Mouse (Mus musculus) midbrain, embryonic 15.5 days (tissue): ENCODE data around the gene Zbed4. TPM values are rescaled to one million over a fixed set of nuclear protein-coding genes. Genes with fewer than 3 reads are reported as not detected.
"Not testable (repeated sequence)": the region's sequence is repeated elsewhere in the genome, so short reads cannot be mapped to it uniquely, and the experiment has no call there.

Experiments used
- ATAC-seq: fragments of 200-750 bp; cut with Nextera tagmentation; replicated peaks from 2 replicates; pipeline ENCODE4 v1.8.0; 2017; ENCODE audit warnings: moderate TSS enrichment
- H3K27ac ChIP-seq: fragments of 300-500 bp; sonication (generic); 2 replicates; pipeline ENCODE4 v1.5.1; 2015; ENCODE audit warnings: mild to moderate bottlenecking, inconsistent platforms
- H3K27me3 ChIP-seq: fragments of 300-500 bp; sonication (generic); replicated peaks from 2 replicates; pipeline ENCODE4 v1.6.1; 2015; ENCODE audit warnings: inconsistent platforms
- H3K36me3 ChIP-seq: fragments of 300-500 bp; sonication (generic); replicated peaks from 2 replicates; pipeline ENCODE4 v1.6.1; 2015; ENCODE audit warnings: inconsistent platforms
- H3K4me1 ChIP-seq: fragments of 300-500 bp; sonication (generic); 2 replicates; pipeline ENCODE4 v1.6.1; 2015; ENCODE audit warnings: inconsistent platforms
- H3K4me2 ChIP-seq: fragments of 300-500 bp; sonication (generic); 2 replicates; pipeline ENCODE4 v1.6.1; 2015; ENCODE audit warnings: inconsistent platforms, mild to moderate bottlenecking, moderate library complexity
- H3K4me3 ChIP-seq: fragments of 300-500 bp; sonication (generic); 2 replicates; pipeline ENCODE4 v1.5.1; 2015; ENCODE audit warnings: mild to moderate bottlenecking, inconsistent platforms
- H3K9ac ChIP-seq: fragments of 300-500 bp; sonication (generic); 2 replicates; pipeline ENCODE4 v1.6.1; 2015; ENCODE audit warnings: mild to moderate bottlenecking, inconsistent platforms
- H3K9me3 ChIP-seq: fragments of 300-500 bp; sonication (generic); 2 replicates; pipeline ENCODE4 v1.6.1; 2016; ENCODE audit warnings: inconsistent platforms
- WGBS: fragments of 180-500 bp; shearing (Covaris S2); methylation state at CpG from one replicate; pipeline ENCODE4 v1.1.7; 2015; ENCODE audit warnings: mixed read lengths; 5-methylcytosine and 5-hydroxymethylcytosine counted together
- polyA plus RNA-seq: library from polyadenylated mRNA; unstranded; fragments of >200 nt; fragmentation: Nextera tagmentation; extraction: Ambion mirVana; gene quantifications from 2 replicates; pipeline ENCODE4 v1.2.1, GENCODE M21; 2015

Gene Zbed4
- polyA plus RNA-seq, result 17.7 and 19.0 TPM in 2 replicates

DNA sequence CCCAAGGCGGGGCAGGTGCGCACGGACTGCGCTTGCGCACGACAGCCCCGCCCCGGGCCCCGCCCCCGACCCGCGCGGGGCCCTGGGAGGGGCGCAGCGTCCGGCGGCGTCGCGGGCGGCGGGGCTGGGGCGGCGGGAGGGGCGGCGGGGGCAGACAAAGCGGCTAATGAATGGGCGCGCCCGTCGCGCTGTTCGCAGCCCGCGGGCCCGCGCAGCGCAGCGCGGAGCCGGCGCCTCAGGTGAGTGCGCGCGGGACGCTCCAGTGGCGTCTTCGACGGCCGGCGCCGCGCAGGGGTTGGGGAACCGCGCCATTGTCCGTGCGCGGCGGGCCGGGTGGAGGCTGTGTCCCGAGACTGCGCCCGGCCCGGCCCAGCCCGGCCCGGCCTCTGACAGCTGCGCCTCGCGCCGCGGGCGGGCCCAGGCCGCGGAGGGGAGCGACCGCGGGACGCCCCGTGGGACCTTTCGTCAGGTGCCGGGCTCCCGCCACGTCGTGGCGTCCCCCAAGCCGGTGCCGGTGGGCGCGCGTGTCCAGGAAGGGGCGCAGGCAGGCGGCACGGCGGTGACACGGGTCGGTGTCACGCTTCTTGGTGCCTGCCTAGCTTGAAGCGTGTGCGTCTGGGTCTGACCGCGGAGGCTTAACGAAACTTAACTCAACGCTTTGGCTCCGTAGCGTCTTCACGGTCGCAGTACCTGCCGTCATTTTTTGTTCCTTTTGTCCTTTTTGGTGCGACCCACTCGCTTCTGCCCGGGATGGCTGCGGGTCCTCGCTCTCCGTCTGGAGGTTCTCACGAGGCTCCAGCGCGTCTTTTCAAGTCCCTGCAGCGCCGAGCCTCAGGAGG, at the start of gene Zbed4:
Zbed4 (plus strand) TSS at position 97 of the 839 bp plus-strand sequence.
- peak within 1 kb of the TSS; percentile 90 for H3K4me2 ChIP-seq
- H3K9ac ChIP-seq, result peak within 1 kb of the TSS; percentile 80
- H3K9me3 ChIP-seq, result no peaks in the 10 kb centered on the region
- H3K27me3 ChIP-seq, result no peaks in the 10 kb centered on the region
- no peaks in the 10 kb centered on the region; the same call in 1 of the 2 replicates for H3K36me3 ChIP-seq
- H3K27ac ChIP-seq, result peak within 1 kb of the TSS; percentile 91
- H3K4me1 ChIP-seq, result peaks cover 31% of the 10 kb centered on the region
- WGBS, result under 1% methylated on average over 110 of the region's 119 CpGs
- H3K4me3 ChIP-seq, result peak within 1 kb of the TSS; percentile 85
- peak; percentile 75 for ATAC-seq

DNA sequence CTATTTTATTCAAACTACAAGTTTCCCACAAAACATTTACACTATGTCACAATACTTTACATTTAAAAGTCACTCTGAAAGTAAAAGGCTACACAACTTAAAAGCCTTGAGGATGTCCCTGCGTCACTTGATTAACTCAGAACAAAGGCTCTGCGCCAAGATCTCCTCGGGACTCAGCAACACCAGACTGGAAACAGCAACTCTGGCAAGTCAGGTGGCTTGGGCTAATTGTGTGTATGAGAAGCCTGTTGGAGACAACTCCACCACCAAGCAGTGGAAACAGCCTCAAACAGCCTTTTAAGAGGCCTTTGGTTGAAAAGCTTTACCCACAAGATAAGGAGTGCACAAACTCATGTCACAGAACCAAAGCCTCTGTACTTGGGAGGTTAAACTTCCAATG, 49.0 kb upstream of the Zbed4 start:
- Histone ChIP-seq H3K9me3 (no peaks in the 10 kb centered on the region), H3K4me3 (no peak overlapping the region), H3K9ac (no peak overlapping the region), H3K4me1 (no peaks in the 10 kb centered on the region), H3K36me3 (peaks cover 51% of the 10 kb centered on the region), H3K27me3 (no peaks in the 10 kb centered on the region), H3K27ac (no peak overlapping the region), H3K4me2 (no peak overlapping the region)
- ATAC-seq, result no peak
- 58% methylated on average over 3 of the region's 3 CpGs for WGBS

DNA sequence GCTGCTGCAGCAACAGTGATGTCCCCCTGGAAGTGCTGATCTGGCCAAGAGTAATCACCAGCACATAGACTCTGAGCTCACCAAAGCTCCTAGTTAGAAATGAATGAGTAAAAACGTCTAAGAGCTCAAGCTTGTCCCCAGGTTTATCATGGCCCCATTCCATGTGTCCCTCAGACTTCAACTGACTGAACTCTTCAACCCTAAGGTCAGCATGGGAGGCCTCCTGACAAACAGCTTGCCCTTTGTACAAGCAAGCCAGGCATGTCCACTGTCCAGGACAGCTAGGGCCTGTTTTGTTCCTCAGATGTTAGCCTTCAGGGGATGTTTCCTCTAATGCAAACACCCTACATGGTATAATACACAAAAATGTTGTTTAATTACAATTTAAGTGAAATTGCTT, 47.2 kb upstream of the Zbed4 start:
- peaks cover 66% of the 10 kb centered on the region for H3K36me3 ChIP-seq
- WGBS, result 72% methylated on average over 1 of the region's 1 CpGs

GRCm38 (mm10) chr15:88706320-88706719, 45.1 kb upstream of the Zbed4 start:
- Histone ChIP-seq H3K27me3 (no peaks in the 10 kb centered on the region), H3K4me3 (no peak overlapping the region), H3K9ac (no peak overlapping the region), H3K36me3 (peaks cover 58% of the 10 kb centered on the region), H3K4me1 (no peaks in the 10 kb centered on the region), H3K27ac (no peak overlapping the region), H3K4me2 (no peak overlapping the region), H3K9me3 (no peaks in the 10 kb centered on the region)
- 92% methylated on average over 6 of the region's 6 CpGs for WGBS
- no peak for ATAC-seq

More for the DNA sequence above, 47.2 kb upstream of the Zbed4 start:
- Histone ChIP-seq H3K4me2 (no peak overlapping the region), H3K9ac (no peak overlapping the region), H3K4me3 (no peak overlapping the region), H3K4me1 (no peaks in the 10 kb centered on the region), H3K27me3 (no peaks in the 10 kb centered on the region), H3K27ac (no peak overlapping the region), H3K9me3 (no peaks in the 10 kb centered on the region)
- ATAC-seq, result no peak

DNA sequence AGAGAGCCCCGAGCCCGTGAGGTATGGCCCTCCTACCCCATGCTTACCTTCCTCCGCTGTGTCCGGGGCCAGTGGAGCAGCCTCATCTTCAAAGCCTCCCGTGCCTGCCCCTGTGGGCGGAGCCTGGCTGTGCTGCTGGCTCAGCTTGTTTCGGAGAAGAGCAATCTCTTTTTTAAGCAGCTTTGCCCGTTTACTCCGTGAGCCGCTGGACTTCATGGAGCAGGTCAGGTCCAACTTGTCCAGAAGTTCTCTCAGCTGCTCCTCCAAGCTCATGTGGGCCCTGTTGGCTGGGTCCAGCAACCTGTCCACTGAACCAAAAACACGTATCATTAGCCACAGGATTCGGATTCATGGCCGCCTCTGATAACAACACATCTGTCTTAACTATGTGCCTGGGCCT, 44.5 kb upstream of the Zbed4 start:
- not testable (repeated sequence) for H3K4me2 ChIP-seq, H3K27ac ChIP-seq, H3K9ac ChIP-seq, H3K4me3 ChIP-seq, H3K27me3 ChIP-seq, ATAC-seq, H3K4me1 ChIP-seq, H3K9me3 ChIP-seq
- WGBS, result 74% methylated on average over 13 of the region's 13 CpGs
- H3K36me3 ChIP-seq, result peaks cover 64% of the 10 kb centered on the region

DNA sequence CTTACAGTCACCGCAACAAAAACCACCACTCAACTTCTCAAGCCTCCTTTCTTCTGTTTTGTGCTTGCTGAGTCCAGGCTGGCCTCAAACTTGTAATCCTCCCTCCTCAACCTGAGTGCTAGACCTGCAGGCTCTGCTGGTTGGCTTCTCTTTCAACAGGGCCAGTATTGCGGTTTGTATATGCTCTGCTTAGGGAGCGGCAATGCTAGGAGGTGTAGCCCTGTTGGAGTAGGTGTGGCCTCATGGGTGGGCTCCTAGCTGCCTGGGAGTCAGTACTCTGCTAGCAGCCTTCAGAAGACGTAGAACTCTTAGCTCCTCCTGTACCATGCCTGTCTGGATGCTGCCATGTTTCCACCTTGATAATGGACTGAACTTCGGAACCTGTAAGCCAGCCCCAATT, 43.3 kb upstream of the Zbed4 start:
- no peak overlapping the region for H3K27ac ChIP-seq
- H3K4me3 ChIP-seq, result no peak overlapping the region
- no peak overlapping the region for H3K4me2 ChIP-seq
- H3K9ac ChIP-seq, result no peak overlapping the region
- ATAC-seq, result no peak
- H3K4me1 ChIP-seq, result no peaks in the 10 kb centered on the region
- no peaks in the 10 kb centered on the region for H3K9me3 ChIP-seq
- H3K36me3 ChIP-seq, result peaks cover 76% of the 10 kb centered on the region
- WGBS, result 94% methylated on average over 5 of the region's 5 CpGs
- no peaks in the 10 kb centered on the region for H3K27me3 ChIP-seq

DNA sequence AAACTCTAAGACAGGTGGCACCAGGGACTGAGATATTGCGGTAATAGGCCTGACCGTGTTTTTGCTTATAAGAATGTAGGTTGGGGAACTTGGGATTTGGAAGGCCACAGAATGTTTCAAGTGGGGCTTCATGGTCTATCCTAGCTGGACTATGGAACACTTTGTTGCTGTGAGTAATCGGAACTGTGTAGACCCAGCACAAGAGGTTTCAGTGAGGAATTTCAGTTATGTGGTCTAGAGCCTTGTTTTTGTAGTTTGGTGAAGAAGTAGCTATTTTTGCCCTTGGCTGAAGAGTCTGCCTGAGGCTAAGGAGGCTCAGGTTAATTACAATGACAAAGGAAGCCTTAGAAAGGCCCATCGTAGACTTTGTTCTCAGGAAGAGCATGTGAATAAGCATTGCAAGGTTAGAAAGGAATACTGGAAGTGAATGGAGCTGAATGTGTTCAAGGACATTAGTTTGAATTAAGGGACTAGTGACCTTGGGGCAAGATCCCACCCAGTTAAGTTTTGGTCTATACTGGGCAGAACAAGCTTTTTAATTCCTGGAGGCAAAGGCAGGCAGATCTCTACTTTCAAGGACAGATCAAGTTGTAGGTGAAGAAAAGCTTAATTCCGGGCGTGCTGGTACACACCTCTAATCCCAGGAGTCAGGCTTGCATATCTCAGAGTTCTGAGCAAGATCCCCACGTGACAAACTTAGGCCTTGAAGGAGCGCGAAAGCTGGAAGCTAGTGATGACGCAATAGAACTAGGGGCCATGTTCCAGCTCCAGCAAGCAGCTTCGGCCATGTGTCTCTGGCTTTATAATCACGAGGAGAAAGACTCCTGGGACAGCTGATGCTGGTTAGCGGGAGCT, 42.6 kb upstream of the Zbed4 start:
- no peak overlapping the region for H3K4me2 ChIP-seq
- 75% methylated on average over 13 of the region's 13 CpGs for WGBS
- H3K4me1 ChIP-seq, result no peaks in the 10 kb centered on the region
- no peak overlapping the region for H3K9ac ChIP-seq
- H3K27ac ChIP-seq, result no peak overlapping the region
- ATAC-seq, result no peak
- H3K4me3 ChIP-seq, result no peak overlapping the region
- H3K36me3 ChIP-seq, result peaks cover 76% of the 10 kb centered on the region
- H3K9me3 ChIP-seq, result no peaks in the 10 kb centered on the region
- no peaks in the 10 kb centered on the region for H3K27me3 ChIP-seq

- Histone ChIP-seq H3K4me1 (no peaks in the 10 kb centered on the region), H3K4me3 (no peak overlapping the region), H3K9me3 (no peaks in the 10 kb centered on the region), H3K36me3 (peaks cover 72% of the 10 kb centered on the region), H3K4me2 (no peak overlapping the region), H3K27ac (no peak overlapping the region), H3K9ac (no peak overlapping the region), H3K27me3 (no peaks in the 10 kb centered on the region)
- ATAC-seq, result no peak
- WGBS, result 92% methylated on average over 5 of the region's 5 CpGs
Measured at GRCm38 (mm10) chr15:88709878-88710277, 41.6 kb upstream of the Zbed4 start.

DNA sequence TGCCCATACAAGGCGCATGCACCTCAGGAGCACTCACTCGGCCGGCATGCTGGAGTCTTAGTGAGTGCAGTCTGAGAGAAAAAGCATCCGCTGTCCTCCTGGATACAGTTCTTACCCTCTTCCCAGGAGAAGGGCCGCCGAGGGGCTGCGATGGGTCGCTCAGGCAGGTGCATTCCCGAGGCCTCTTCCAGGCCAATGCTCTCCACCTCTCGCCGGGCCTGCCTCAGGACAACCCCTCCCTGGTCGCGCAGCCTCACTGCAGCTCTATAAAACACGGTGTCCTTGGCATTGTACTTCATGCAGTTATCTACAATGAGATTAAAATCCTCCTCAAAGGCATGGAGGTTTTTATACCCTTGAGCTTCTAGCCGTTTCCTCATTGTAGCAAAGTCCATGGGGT, 39.0 kb upstream of the Zbed4 start:
- WGBS, result 92% methylated on average over 15 of the region's 15 CpGs
- H3K9ac ChIP-seq, result no peak overlapping the region
- no peak overlapping the region for H3K4me2 ChIP-seq
- H3K27me3 ChIP-seq, result no peaks in the 10 kb centered on the region
- H3K4me1 ChIP-seq, result peaks cover 5% of the 10 kb centered on the region; the same call in 1 of the 2 replicates
- ATAC-seq, result no peak
- no peak overlapping the region for H3K4me3 ChIP-seq
- H3K36me3 ChIP-seq, result peaks cover 71% of the 10 kb centered on the region
- no peak overlapping the region for H3K27ac ChIP-seq
- H3K9me3 ChIP-seq, result no peaks in the 10 kb centered on the region

- H3K9ac ChIP-seq, result no peak overlapping the region
- no peak overlapping the region for H3K4me3 ChIP-seq
- H3K36me3 ChIP-seq, result peaks cover 56% of the 10 kb centered on the region
- H3K4me2 ChIP-seq, result no peak overlapping the region
- WGBS, result 87% methylated on average over 6 of the region's 6 CpGs
- H3K27ac ChIP-seq, result no peak overlapping the region
- ATAC-seq, result no peak
- H3K4me1 ChIP-seq, result peaks cover 8% of the 10 kb centered on the region; the same call in 1 of the 2 replicates
- no peaks in the 10 kb centered on the region for H3K9me3 ChIP-seq
- no peaks in the 10 kb centered on the region for H3K27me3 ChIP-seq
Measured at GRCm38 (mm10) chr15:88714021-88714589, 37.4 kb upstream of the Zbed4 start.

DNA sequence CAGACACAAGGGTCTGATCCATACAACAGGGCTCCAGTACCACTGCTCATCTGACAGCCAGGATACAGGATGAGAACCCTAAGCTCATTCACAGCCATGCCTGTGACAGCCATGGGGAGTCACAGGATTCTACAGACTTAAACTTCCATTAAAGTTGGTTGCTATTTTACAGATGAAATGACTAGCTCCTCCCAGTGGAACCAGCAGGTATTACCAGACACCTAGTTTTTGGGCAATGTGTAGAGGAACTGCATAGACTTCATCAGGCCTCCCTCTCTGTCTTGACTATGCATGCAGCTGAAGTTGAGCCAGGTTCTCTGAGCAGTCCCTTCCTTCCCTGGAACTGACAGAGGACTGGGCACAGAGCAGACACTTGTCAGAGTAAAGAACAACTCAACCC, 35.1 kb upstream of the Zbed4 start:
- Histone ChIP-seq H3K9ac (no peak overlapping the region), H3K4me1 (peaks cover 11% of the 10 kb centered on the region; the same call in 1 of the 2 replicates), H3K27me3 (no peaks in the 10 kb centered on the region), H3K4me3 (no peak overlapping the region), H3K27ac (no peak overlapping the region), H3K9me3 (no peaks in the 10 kb centered on the region), H3K4me2 (no peak overlapping the region), H3K36me3 (peaks cover 50% of the 10 kb centered on the region)
- no peak for ATAC-seq

- 63% methylated on average over 9 of the region's 9 CpGs for WGBS
- no peak overlapping the region for H3K4me3 ChIP-seq
- H3K4me1 ChIP-seq, result peaks cover 14% of the 10 kb centered on the region; the same call in 1 of the 2 replicates
- peaks cover 44% of the 10 kb centered on the region for H3K36me3 ChIP-seq
- no peak overlapping the region for H3K9ac ChIP-seq
- no peak overlapping the region for H3K27ac ChIP-seq
- no peaks in the 10 kb centered on the region for H3K9me3 ChIP-seq
- H3K4me2 ChIP-seq, result no peak overlapping the region
- ATAC-seq, result no peak
- H3K27me3 ChIP-seq, result no peaks in the 10 kb centered on the region
Measured at GRCm38 (mm10) chr15:88717239-88717638, 34.2 kb upstream of the Zbed4 start.
